Mouse (Mus musculus) lung, postnatal 0 days (tissue): ENCODE measurements around the gene Klhl7.

Experiments
- CTCF ChIP-seq: IDR thresholded peaks from 2 replicates; pipeline ENCODE4 v1.5.1; 2016; ENCODE audit warnings: antibody characterized with exemption, mild to moderate bottlenecking
- EP300 ChIP-seq: IDR thresholded peaks from 2 replicates; pipeline ENCODE4 v1.6.1; 2016; ENCODE audit warnings: antibody characterized with exemption, mild to moderate bottlenecking, control low read depth

- TF ChIP-seq CTCF (no peak), EP300 (no peak)
Observed at GRCm38 (mm10) chr5:24172092-24172491, 71.7 kb downstream of the Klhl7 start.
